Mouse (Mus musculus): ENCODE measurements around the gene Gm12216.

Gene Gm12216

GRCm38 (mm10) chr11:53819511-53819910 lies 39.5 kb downstream of the Gm12216 start:
- DNase-seq: no peak

GRCm38 (mm10) chr11:53818794-53819193 lies 40.3 kb downstream of the Gm12216 start:
- DNase-seq: no peak

GRCm38 (mm10) chr11:53816841-53817375 lies 42.1 kb downstream of the Gm12216 start:
- DNase-seq: no peak

GRCm38 (mm10) chr11:53814810-53815209 lies 44.2 kb downstream of the Gm12216 start:
- DNase-seq: no peak

- no peak for DNase-seq
Measured at GRCm38 (mm10) chr11:53813001-53813868, 45.8 kb downstream of the Gm12216 start.

GRCm38 (mm10) chr11:53811312-53811711 lies 47.7 kb downstream of the Gm12216 start:
- no peak for DNase-seq

GRCm38 (mm10) chr11:53810749-53811148 lies 48.3 kb downstream of the Gm12216 start:
- DNase-seq: no peak

- DNase-seq: no peak
Measured at GRCm38 (mm10) chr11:53810156-53810555, 48.9 kb downstream of the Gm12216 start.

- no peak for DNase-seq
Measured at GRCm38 (mm10) chr11:53809354-53809753, 49.7 kb downstream of the Gm12216 start.

GRCm38 (mm10) chr11:53805786-53806185 lies 53.3 kb downstream of the Gm12216 start:
- DNase-seq: no peak

GRCm38 (mm10) chr11:53804569-53805344 lies 54.3 kb downstream of the Gm12216 start:
- no peak for DNase-seq

GRCm38 (mm10) chr11:53803494-53803893 lies 55.6 kb downstream of the Gm12216 start:
- DNase-seq: no peak

GRCm38 (mm10) chr11:53803093-53803492 lies 56.0 kb downstream of the Gm12216 start:
- no peak for DNase-seq

- DNase-seq: no peak
Measured at GRCm38 (mm10) chr11:53800975-53801374, 58.1 kb downstream of the Gm12216 start.

- no peak for DNase-seq
Measured at GRCm38 (mm10) chr11:53800036-53800435, 59.0 kb downstream of the Gm12216 start.

- no peak for DNase-seq
Measured at GRCm38 (mm10) chr11:53798041-53798711, 60.9 kb downstream of the Gm12216 start.

GRCm38 (mm10) chr11:53797386-53797920 lies 61.6 kb downstream of the Gm12216 start:
- DNase-seq: no peak

GRCm38 (mm10) chr11:53796409-53797151 lies 62.5 kb downstream of the Gm12216 start:
- DNase-seq: no peak

- no peak for DNase-seq
Measured at GRCm38 (mm10) chr11:53795813-53796212, 63.2 kb downstream of the Gm12216 start.

GRCm38 (mm10) chr11:53794671-53795557 lies 64.1 kb downstream of the Gm12216 start:
- DNase-seq: peak; percentile 53 to 56

- DNase-seq: peak in 1 of 2 experiments; percentile 55
Measured at GRCm38 (mm10) chr11:53794015-53794414, 65.0 kb downstream of the Gm12216 start.
